Mouse (Mus musculus) spleen, adult 2 months (tissue): ENCODE measurements around the gene Mbip. TPM values are rescaled to one million over a fixed set of nuclear protein-coding genes. Genes with fewer than 3 reads are reported as not detected.

ENCODE experiments used
- DNase-seq, 2 experiments: peaks; one replicate each; pipeline versions ENCODE4 v3.0.0 to v3.0.0-alpha.2; 2012 to 2021; ENCODE audit warnings: low spot score in 2 of 2, low read depth in 1 of 2
- H3K27ac ChIP-seq: fragments of 200-500 bp; 2 replicates; pipeline ENCODE4 v1.5.1; 2012; ENCODE audit warnings: low read length, inconsistent platforms; ENCODE audit not compliant: insufficient read depth
- H3K27me3 ChIP-seq: fragments of 200-500 bp; 2 replicates; pipeline ENCODE4 v1.6.1; 2012; ENCODE audit warnings: mild to moderate bottlenecking, moderate library complexity, low read length, inconsistent platforms; ENCODE audit not compliant: control insufficient read depth, insufficient read depth
- H3K36me3 ChIP-seq: fragments of 200-500 bp; 2 replicates; pipeline ENCODE4 v1.6.1; 2012; ENCODE audit warnings: mild to moderate bottlenecking, low read length, inconsistent platforms; ENCODE audit not compliant: control insufficient read depth, insufficient read depth
- H3K4me1 ChIP-seq: fragments of 200-500 bp; 2 replicates; pipeline ENCODE4 v1.6.1; 2011; ENCODE audit warnings: inconsistent platforms; ENCODE audit not compliant: control insufficient read depth, insufficient read depth, insufficient read length
- H3K4me3 ChIP-seq: fragments of 200-500 bp; 2 replicates; pipeline ENCODE4 v1.5.1; 2011; ENCODE audit warnings: mild to moderate bottlenecking, inconsistent platforms; ENCODE audit not compliant: insufficient read depth, insufficient read length; ENCODE audit errors: extremely low read depth
- CTCF ChIP-seq: fragments of 200-500 bp; IDR thresholded peaks from 2 replicates; pipeline ENCODE4 v1.5.1; 2011; ENCODE audit warnings: mild to moderate bottlenecking, inconsistent platforms; ENCODE audit not compliant: insufficient read depth, insufficient read length, insufficient replicate concordance; ENCODE audit errors: extremely low read depth
- POLR2A ChIP-seq: fragments of 200-500 bp; IDR thresholded peaks from 2 replicates; pipeline ENCODE4 v1.6.1; 2011; ENCODE audit warnings: low read depth, low read length, inconsistent platforms
- WGBS: fragments of 180-500 bp; shearing (Covaris S2); methylation state at CpG from one replicate; pipeline ENCODE4 v1.1.7; 2018; 5-methylcytosine and 5-hydroxymethylcytosine counted together
- polyA plus RNA-seq: library from polyadenylated mRNA; depleted of rRNA; stranded (reverse); fragments of >200 nt; gene quantifications from 2 replicates; pipeline ENCODE4 v1.2.3, GENCODE M21; 2012; rRNA removed

The Mbip gene
- 5.0 and 6.4 TPM in 2 replicates for polyA plus RNA-seq

DNA sequence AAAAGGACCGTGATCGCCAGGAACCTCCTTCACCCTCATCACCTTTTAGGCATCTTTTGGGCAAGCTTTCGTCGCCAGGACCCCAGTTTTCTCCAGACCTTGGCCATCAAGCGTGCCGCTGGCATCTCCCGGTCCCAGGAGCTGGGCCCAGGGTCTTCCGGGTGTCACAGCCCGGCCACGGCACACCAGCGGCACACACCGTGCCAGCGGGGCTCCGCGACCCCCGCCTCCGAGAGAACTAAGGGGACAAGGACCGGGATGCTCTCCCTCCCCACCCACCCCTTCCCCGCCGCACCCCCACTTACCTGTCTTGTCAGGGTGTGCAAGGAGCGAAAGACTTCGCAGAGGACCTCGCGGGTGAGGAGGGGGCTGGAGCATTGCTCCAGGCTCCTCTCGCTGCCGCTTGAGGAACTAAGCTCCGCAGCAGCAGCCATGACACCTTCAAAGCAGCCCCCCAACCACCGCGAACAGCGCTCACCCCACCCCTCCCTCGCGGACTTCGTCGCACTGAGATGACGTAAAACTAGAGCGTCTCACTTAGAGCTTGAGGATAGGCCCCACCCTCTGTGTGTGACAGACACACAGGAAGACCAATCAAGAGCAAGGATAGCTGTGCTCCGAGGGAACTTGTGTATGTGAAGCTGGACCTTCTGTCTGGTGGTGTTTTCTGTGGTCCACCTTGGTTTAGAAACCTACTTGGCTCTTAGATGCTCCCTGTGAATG is at the start of gene Mbip:
Gene Mbip, minus strand, starts transcription at position 528 of the 723 bp plus-strand sequence.
- TF ChIP-seq POLR2A = peak; percentile 20; the same call in 1 of the 2 replicates
- no peak for TF ChIP-seq CTCF
- Histone ChIP-seq H3K27me3 (no peaks in the 10 kb centered on the region), H3K27ac (no peak within 1 kb of the TSS), H3K4me3 (peak within 1 kb of the TSS; percentile 78), H3K4me1 (no peaks in the 10 kb centered on the region), H3K36me3 (no peaks in the 10 kb centered on the region)
- WGBS = 0% methylated on average over 37 of the region's 37 CpGs
- peak; percentile 92 to 97 for DNase-seq

DNA sequence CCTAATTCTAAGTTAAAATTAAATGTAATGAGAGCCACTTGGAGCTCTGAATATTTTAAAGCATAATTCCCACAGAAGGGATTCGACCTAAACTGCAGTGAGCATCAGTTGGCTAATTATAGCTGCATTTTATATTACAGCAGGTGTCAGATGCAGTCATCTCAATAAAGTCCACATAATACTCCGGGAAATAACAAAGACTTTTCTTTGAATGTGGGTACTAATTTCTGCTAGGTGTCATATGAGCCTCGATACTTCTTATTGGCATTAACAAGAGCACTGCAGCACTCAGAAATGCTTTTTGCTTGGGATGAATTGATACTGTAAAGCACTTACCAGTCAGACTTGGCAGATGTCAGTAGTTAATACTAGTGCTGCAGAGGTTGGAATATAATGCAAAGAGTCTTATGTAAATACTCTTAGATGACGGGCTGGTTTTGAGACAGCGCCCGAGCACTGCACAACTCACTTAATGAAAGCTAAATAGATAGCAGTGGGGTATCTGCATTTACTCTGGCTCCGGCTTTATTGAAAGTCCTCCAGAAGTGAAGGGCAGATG is 42.0 kb upstream of the Mbip start:
- H3K27ac ChIP-seq = no peak overlapping the region
- H3K4me1 ChIP-seq = no peaks in the 10 kb centered on the region
- no peak for DNase-seq
- no peaks in the 10 kb centered on the region for H3K27me3 ChIP-seq
- TF ChIP-seq POLR2A (no peak), CTCF (no peak)
- H3K36me3 ChIP-seq = no peaks in the 10 kb centered on the region
- no peak overlapping the region for H3K4me3 ChIP-seq
- 85% methylated on average over 7 of the region's 7 CpGs for WGBS

DNA sequence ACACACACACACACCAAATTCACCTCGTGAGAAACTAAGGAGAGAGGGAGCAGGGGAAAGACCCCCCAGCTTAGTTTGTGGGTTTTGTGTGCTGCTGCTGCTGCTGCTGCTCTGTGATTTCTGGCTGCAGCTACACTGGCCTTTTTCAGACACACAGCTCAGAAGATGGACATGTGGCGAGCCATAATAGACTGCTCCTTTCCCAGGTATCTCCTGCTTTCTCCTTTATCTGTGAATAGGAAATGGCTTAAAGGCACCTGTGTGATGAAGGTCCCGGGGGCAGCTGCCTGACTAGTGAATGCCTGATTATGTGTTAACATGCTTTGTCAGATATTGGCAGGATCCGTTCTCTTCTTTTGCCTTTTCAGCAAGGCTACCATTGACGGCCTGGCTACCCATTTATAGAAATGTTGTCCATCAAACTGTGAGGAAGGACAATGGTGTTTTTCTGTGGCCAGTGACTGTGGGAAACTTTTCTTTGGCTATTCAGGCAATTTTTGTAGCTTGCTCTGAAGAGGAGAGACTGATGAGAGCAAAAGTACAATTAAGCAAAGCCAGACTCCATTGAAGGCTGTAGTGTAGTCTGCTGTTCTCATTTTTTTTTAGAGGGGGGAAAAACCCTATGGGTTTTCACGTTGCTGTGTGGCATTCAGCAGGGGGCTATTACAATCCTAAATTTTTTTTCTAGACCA is 41.4 kb upstream of the Mbip start:
- H3K27ac ChIP-seq = no peak overlapping the region
- no peak for DNase-seq
- no peak overlapping the region for H3K4me3 ChIP-seq
- TF ChIP-seq CTCF = no peak
- no peak for TF ChIP-seq POLR2A
- H3K4me1 ChIP-seq = no peaks in the 10 kb centered on the region
- no peaks in the 10 kb centered on the region for H3K36me3 ChIP-seq
- H3K27me3 ChIP-seq = no peaks in the 10 kb centered on the region
- 72% methylated on average over 6 of the region's 6 CpGs for WGBS

DNA sequence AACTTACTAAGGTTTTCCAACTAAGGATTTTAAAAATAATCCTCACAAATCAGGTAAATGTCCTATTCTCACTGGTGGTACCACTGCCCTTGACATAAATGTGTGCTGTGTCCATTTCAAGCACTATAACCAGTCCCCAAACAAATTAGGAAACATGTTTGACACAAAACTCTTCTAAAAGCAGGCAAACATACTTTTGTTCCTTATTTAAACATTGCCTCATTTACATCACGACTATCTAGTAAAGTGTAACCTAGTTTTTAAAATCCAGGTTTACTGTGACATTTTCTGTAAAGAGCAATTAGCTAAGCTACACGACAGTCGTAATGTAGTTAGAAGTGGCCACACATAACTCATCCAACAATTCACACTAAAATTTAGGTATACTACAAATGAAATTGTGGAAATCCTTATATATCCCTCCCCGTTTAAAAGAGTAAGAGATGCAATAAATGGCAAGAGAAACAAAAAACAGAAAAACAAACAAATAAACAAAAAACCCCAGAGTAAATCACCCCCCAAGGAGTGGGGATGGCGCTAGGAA is 851 bp downstream of the Mbip start:
- Histone ChIP-seq H3K4me3 (peak overlapping the region; percentile 78), H3K27me3 (no peaks in the 10 kb centered on the region), H3K4me1 (no peaks in the 10 kb centered on the region), H3K36me3 (no peaks in the 10 kb centered on the region), H3K27ac (no peak overlapping the region)
- 2% methylated on average over 5 of the region's 5 CpGs for WGBS
- TF ChIP-seq CTCF (no peak), POLR2A (no peak)
- DNase-seq = no peak

DNA sequence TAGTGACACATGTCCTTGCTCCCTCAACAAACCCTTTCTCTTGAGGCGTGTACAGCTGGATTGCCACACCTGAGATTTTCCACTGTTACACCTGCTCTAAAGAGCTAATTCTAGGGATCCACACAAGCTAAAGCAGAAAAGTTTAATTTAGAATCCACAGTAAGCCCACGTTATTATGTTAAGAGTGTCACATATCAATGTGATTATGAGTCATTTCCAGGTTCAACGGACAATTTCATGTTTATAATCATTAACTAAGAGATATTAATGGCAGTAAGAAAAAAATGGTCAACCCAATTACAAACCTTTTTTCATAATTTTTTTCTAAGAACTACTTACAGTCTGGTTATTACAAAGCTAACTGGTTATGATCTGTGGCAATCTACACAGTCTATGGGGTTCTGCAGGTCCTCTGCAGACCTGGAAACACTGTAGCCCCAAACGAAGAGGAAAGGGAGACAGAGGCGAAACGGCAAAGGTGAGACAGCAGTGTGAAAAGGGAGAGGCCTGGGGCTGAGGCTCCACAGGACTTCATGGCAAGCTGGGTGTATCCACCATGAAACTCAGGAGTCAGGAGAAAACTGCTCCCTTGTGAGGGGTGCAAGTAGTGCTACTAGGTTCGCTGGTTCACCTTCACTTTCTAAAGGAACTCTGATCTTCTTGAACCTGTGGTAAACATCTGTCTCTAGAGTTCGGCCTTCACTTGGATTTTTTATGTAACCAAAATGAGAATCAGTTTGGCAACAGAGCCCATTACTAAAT is 6.2 kb downstream of the Mbip start:
- 92% methylated on average over 8 of the region's 8 CpGs for WGBS
- no peak for DNase-seq
- H3K36me3 ChIP-seq = peaks cover 14% of the 10 kb centered on the region
- no peaks in the 10 kb centered on the region for H3K4me1 ChIP-seq
- H3K27ac ChIP-seq = no peak overlapping the region
- H3K4me3 ChIP-seq = no peak overlapping the region
- TF ChIP-seq POLR2A (no peak), CTCF (no peak)
- no peaks in the 10 kb centered on the region for H3K27me3 ChIP-seq

DNA sequence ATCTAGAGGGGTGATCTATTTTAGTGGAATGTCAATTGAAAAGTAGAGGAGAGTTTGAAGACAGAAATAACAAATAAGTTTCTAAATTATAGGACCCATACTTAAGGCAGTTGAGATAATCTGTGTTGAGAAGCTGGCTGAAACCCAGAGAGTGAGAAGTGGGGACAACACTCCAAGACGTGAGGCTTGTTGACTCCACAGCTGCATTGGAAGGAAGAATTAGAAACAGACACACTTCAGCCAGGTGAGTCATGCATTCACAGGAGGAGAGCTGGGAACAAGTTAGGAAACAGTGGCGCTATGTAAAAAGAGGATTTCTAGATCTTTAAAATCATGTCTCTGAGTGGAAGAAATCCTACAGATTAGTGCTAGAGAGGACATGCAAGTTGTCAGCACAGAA is 12.2 kb downstream of the Mbip start:
- TF ChIP-seq POLR2A (no peak), CTCF (no peak)
- Histone ChIP-seq H3K36me3 (peaks cover 35% of the 10 kb centered on the region), H3K27ac (no peak overlapping the region), H3K27me3 (no peaks in the 10 kb centered on the region), H3K4me1 (no peaks in the 10 kb centered on the region), H3K4me3 (no peak overlapping the region)
- no peak for DNase-seq
- 94% methylated on average over 2 of the region's 2 CpGs for WGBS
